Mouse (Mus musculus) myocyte (in vitro differentiated cells): ENCODE results near the gene Rlim.

Experiments used
- CEBPB ChIP-seq: IDR thresholded peaks from 2 replicates; pipeline ENCODE4 v1.6.1; 2011; ENCODE audit warnings: mild to moderate bottlenecking, moderate library complexity; ENCODE audit not compliant: poor library complexity, insufficient read depth, severe bottlenecking
- E2F4 ChIP-seq: IDR thresholded peaks from one replicate; pipeline ENCODE4 v1.6.1; 2011; ENCODE audit warnings: mild to moderate bottlenecking, control low read depth, moderate library complexity; ENCODE audit not compliant: insufficient read depth
- MYOG ChIP-seq, 3 experiments: IDR thresholded peaks; one replicate each; pipeline ENCODE4 v1.6.1; 2011; ENCODE audit warnings: control low read depth in 2 of 3, low read depth in 2 of 3, mild to moderate bottlenecking in 2 of 3; ENCODE audit not compliant: insufficient read length in 2 of 3, control insufficient read depth in 1 of 3, insufficient read depth in 1 of 3
- POLR2A ChIP-seq: IDR thresholded peaks from one replicate; pipeline ENCODE4 v1.6.1; 2011; ENCODE audit warnings: low read depth, mild to moderate bottlenecking, control low read depth, moderate library complexity; ENCODE audit not compliant: insufficient read length
- POLR2AphosphoS2 ChIP-seq: IDR thresholded peaks from one replicate; pipeline ENCODE4 v1.6.1; 2011; ENCODE audit warnings: low read depth, control low read depth; ENCODE audit not compliant: insufficient read length
- REST ChIP-seq: IDR thresholded peaks from one replicate; pipeline ENCODE4 v1.6.1; 2011; ENCODE audit warnings: mild to moderate bottlenecking, control low read depth, moderate library complexity; ENCODE audit not compliant: insufficient read depth, insufficient read length
- USF1 ChIP-seq: IDR thresholded peaks from one replicate; pipeline ENCODE4 v1.6.1; 2011; ENCODE audit warnings: low read depth, mild to moderate bottlenecking, control low read depth, moderate library complexity

- TF ChIP-seq USF1, result no peak
- TF ChIP-seq MYOG (IDR thresholded peaks at IDR 0.05; ENCODE audit: control insufficient read depth in 1 of 3, insufficient read depth in 1 of 3, insufficient read length in 2 of 3, low read depth in 2 of 3), result no peak
- TF ChIP-seq POLR2A, result no peak
- TF ChIP-seq REST, result no peak
- TF ChIP-seq E2F4, result no peak
- TF ChIP-seq CEBPB, result no peak
- no peak for TF ChIP-seq POLR2AphosphoS2
Measured at GRCm38 (mm10) chrX:103994741-103995140, 13.7 kb upstream of the Rlim start.
